Mouse (Mus musculus) hindbrain, embryonic 15.5 days (tissue): ENCODE results near the gene 4930556J24Rik. TPM values are rescaled to one million over a fixed set of nuclear protein-coding genes. Genes with fewer than 3 reads are reported as not detected.
A peak's percentile ranks its signal among the peaks of the same experiment; 100 is the strongest.
"Not testable (repeated sequence)": the region's sequence is repeated elsewhere in the genome, so short reads cannot be mapped to it uniquely, and the experiment has no call there.

Experiments used
- ATAC-seq: fragments of 200-750 bp; cut with Nextera tagmentation; 2 replicates; pipeline ENCODE4 v1.8.0; 2017; ENCODE audit warnings: low read depth, moderate number of reproducible peaks, moderate TSS enrichment; ENCODE audit not compliant: low FRiP score
- H3K27ac ChIP-seq: fragments of 300-500 bp; sonication (generic); replicated peaks from 2 replicates; pipeline ENCODE4 v1.5.1; 2015; ENCODE audit warnings: mild to moderate bottlenecking, inconsistent platforms
- H3K27me3 ChIP-seq: fragments of 300-500 bp; sonication (generic); 2 replicates; pipeline ENCODE4 v1.6.1; 2015; ENCODE audit warnings: control low read depth, inconsistent platforms
- H3K36me3 ChIP-seq: fragments of 300-500 bp; sonication (generic); 2 replicates; pipeline ENCODE4 v1.6.1; 2015; ENCODE audit warnings: control low read depth, inconsistent platforms
- H3K4me1 ChIP-seq: fragments of 300-500 bp; sonication (generic); replicated peaks from 2 replicates; pipeline ENCODE4 v1.6.1; 2015; ENCODE audit warnings: control low read depth, inconsistent platforms
- H3K4me2 ChIP-seq: fragments of 300-500 bp; sonication (generic); 2 replicates; pipeline ENCODE4 v1.6.1; 2015; ENCODE audit warnings: moderate library complexity, mild to moderate bottlenecking, inconsistent platforms
- H3K4me3 ChIP-seq: fragments of 300-500 bp; sonication (generic); 2 replicates; pipeline ENCODE4 v1.5.1; 2015; ENCODE audit warnings: mild to moderate bottlenecking, inconsistent platforms
- H3K9ac ChIP-seq: fragments of 300-500 bp; sonication (generic); 2 replicates; pipeline ENCODE4 v1.6.1; 2015; ENCODE audit warnings: inconsistent platforms
- H3K9me3 ChIP-seq: fragments of 300-500 bp; sonication (generic); 2 replicates; pipeline ENCODE4 v1.6.1; 2016; ENCODE audit warnings: control low read depth, inconsistent platforms
- WGBS: fragments of 180-500 bp; shearing (Covaris S2); methylation state at CpG from one replicate; pipeline ENCODE4 v1.1.7; 2015; 5-methylcytosine and 5-hydroxymethylcytosine counted together
- polyA plus RNA-seq: library from polyadenylated mRNA; unstranded; fragments of >200 nt; fragmentation: Nextera tagmentation; extraction: Ambion mirVana; gene quantifications from 2 replicates; pipeline ENCODE4 v1.2.1, GENCODE M21; 2015

The 4930556J24Rik gene
- polyA plus RNA-seq, 1 experiment from 2014 or later = 0.13 TPM

DNA sequence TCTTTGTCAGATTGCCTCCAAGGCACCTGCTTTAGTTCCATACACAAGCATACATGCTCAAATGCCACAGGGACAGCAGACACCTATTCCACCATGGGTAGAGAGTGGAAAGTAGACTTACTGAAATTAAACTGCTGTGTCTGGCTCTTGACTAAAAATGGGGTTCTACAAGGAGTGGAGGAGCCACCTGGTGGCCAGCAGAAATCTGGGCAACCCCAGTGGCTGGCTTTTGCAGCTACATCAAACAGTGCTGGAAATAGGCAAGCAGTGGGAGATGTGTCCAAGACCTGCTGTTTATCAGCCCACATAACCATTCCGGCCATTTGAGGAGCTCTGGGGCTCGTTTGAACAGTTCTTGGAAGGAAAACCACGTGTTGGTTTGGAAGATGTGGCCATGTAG is 6.7 kb downstream of the 4930556J24Rik start:
- WGBS = 90% methylated on average over 3 of the region's 3 CpGs
- Histone ChIP-seq H3K27me3 (no peaks in the 10 kb centered on the region), H3K27ac (no peak overlapping the region), H3K9me3 (no peaks in the 10 kb centered on the region), H3K4me3 (no peak overlapping the region), H3K9ac (no peak overlapping the region), H3K4me1 (peaks cover 13% of the 10 kb centered on the region), H3K4me2 (no peak overlapping the region), H3K36me3 (peaks cover 58% of the 10 kb centered on the region)
- ATAC-seq = no peak

DNA sequence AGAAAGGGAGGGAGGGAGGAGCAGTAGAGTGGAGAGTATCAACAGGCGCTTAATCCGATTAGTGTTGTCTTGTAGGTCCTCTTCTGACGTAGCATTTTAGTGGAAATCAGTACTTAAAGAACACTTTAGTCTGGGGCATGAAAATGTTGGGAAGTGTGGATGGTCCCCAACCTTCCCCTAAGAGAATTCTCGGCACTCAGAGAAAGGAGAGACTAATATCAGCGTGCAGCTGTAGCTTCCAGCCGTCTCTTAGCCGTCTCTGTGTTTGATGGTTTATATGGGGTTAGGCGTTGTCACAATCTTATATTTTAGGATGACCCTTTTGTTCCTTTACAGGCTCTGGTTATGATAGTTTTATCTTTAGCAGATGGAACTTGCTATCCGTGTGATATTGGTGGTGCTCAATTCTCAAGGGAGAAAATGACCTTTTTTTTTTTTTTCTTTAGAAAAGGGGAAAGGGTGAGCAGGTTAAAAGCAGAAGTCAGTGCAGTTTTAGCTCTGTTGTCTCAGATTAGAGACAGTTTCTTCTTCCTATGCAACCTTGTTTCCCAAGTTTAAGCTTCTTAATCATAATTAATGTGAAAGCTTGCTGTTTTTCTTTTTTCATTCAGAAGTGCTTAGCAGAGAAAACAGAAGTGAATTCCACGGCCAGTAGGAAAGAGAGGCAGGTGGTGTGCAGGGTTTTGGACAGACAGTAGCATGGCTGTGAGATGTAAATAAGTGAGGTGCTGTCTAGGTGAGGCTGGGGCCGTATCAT is 12.0 kb downstream of the 4930556J24Rik start:
- peak overlapping the region; percentile 82 for H3K9ac ChIP-seq
- H3K4me2 ChIP-seq = peak overlapping the region; percentile 88
- peaks cover 25% of the 10 kb centered on the region for H3K4me1 ChIP-seq
- ATAC-seq = no peak
- H3K4me3 ChIP-seq = peak overlapping the region; percentile 95
- peaks cover 9% of the 10 kb centered on the region for H3K36me3 ChIP-seq
- WGBS = 16% methylated on average over 11 of the region's 11 CpGs
- H3K27me3 ChIP-seq = no peaks in the 10 kb centered on the region
- H3K9me3 ChIP-seq = no peaks in the 10 kb centered on the region
- no peak overlapping the region for H3K27ac ChIP-seq

DNA sequence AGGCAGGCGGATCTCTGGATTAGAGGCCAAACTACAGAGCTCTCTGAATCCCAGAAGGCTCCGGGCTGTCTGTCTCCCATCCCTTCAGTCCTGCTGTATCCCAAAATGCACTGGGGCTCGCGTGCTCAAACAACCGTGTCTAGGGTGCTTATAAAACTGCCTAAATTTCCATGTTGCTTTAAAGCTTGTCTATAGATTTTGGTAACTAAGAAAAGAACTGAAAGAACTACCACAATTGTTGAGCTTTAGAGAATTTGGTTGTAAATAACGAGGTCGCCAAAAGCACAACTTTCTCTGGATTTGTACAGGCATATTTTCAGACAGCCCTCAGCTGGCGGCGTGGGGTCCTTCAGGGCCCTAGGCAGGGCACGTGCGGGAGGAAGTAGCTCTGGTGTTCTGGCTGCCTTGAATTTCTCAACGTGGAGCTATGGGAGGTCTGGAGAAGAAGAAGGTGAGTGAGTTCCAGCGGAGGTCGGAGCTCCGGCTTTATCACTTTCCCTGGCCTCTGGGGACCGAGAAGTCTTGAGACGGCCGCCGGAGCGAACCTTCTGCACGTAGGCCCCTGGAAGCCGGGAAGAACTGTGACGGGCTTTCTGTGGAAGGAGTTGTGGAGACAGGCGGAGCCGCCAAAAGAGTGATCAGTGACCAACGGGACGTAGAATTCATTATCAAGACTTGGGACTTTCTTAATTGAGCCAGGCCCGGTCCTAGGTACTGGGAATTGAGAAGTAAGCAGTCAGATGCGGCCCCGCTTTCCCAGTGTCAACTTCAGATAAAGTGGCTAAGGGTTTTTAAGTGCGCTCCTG is 12.8 kb downstream of the 4930556J24Rik start, which contains the start of gene Pes1:
Gene Pes1 (plus strand): TSS at position 366 of the 806 bp plus-strand sequence.
- peak; percentile 94 for ATAC-seq
- H3K27ac ChIP-seq = peak within 1 kb of the TSS; percentile 76
- no peaks in the 10 kb centered on the region for H3K27me3 ChIP-seq

DNA sequence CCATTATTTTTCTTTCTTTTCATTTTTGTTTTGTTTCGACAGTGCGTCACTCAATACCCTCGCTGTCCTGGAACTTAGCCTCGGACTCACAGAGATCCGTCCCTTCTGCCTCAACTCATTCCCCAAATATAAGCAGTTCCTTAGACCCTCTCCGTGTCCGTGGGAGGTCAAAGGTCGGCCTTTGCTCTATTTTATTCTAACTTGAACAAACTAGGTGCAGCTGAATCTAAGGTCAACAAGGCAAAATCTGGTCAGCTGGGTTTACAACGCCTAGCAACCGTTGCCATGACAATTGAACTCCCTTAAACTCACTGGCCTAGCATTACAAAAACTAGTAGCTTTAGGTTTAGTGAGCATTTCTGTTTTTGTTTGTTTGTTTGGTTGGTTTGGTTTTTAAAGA is 13.4 kb downstream of the 4930556J24Rik start:
- H3K27ac ChIP-seq = peak overlapping the region; percentile 76
- peak overlapping the region; percentile 95 for H3K4me3 ChIP-seq
- 74% methylated on average over 10 of the region's 10 CpGs for WGBS
- peaks cover under 1% of the 10 kb centered on the region; the same call in 1 of the 2 replicates for H3K36me3 ChIP-seq
- H3K27me3 ChIP-seq = no peaks in the 10 kb centered on the region
- H3K4me2 ChIP-seq = peak overlapping the region; percentile 88
- no peaks in the 10 kb centered on the region for H3K9me3 ChIP-seq
- 0 out of 2 replicates have a peak, but pooled peaks have one; percentile 7 for ATAC-seq
- peaks cover 25% of the 10 kb centered on the region for H3K4me1 ChIP-seq
- H3K9ac ChIP-seq = 0 out of 2 replicates have a peak overlapping the region, but pooled peaks have one; percentile 19

More for the DNA sequence above, 12.8 kb downstream of the 4930556J24Rik start, which contains the start of gene Pes1:
- Histone ChIP-seq H3K36me3 (peaks cover 4% of the 10 kb centered on the region; the same call in 1 of the 2 replicates), H3K9ac (peak within 1 kb of the TSS; percentile 82), H3K9me3 (no peaks in the 10 kb centered on the region), H3K4me3 (peak within 1 kb of the TSS; percentile 95), H3K4me1 (peaks cover 25% of the 10 kb centered on the region), H3K4me2 (peak within 1 kb of the TSS; percentile 88)
- under 1% methylated on average over 31 of the region's 31 CpGs for WGBS

DNA sequence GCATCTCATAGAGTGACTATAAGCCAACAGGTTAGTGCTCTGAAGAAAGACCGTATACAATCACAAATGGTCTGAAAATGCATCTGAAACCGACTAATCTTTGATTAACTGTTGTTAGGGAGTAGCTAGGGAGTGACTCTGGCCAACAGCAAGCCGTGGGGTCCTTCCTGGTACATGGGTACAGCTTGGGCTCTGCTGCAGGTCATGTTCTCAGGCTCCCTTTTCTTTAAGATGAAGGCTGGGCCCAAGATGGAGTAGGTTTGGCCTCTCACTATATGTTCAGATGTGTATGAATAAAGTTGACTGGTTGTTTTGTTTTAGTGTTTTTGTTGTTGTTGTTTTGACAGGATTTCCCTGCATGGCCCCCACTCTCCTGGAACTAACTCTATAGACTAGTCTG is 14.8 kb downstream of the 4930556J24Rik start:
- Histone ChIP-seq H3K4me2 (no peak overlapping the region), H3K9ac (no peak overlapping the region), H3K27me3 (no peaks in the 10 kb centered on the region), H3K27ac (no peak overlapping the region), H3K4me3 (no peak overlapping the region), H3K4me1 (peaks cover 25% of the 10 kb centered on the region), H3K36me3 (no peaks in the 10 kb centered on the region), H3K9me3 (no peaks in the 10 kb centered on the region)
- WGBS = 80% methylated on average over 3 of the region's 3 CpGs
- ATAC-seq = no peak

DNA sequence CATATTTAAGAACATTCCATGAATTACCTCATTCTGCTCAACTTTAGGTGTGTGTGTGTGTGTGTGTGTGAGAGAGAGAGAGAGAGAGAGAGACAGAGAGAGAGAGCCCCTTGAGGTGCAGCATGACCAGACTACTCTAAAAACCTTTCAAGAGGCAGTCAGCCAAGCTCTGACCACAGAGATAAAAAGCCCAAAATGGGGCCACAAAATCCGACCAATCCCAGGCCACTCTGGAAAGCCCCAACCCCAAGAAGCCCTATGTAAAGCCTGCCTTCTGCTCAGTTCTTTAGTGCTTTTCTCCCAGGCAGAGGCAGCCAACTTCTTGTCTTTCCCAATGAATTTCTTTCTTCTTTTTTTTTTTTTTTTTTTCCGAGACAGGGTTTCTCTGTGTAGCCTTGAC is 15.7 kb downstream of the 4930556J24Rik start:
- H3K4me2 ChIP-seq = no peak overlapping the region
- no peaks in the 10 kb centered on the region for H3K27me3 ChIP-seq
- 58% methylated on average over 2 of the region's 2 CpGs for WGBS
- H3K9ac ChIP-seq = no peak overlapping the region
- no peaks in the 10 kb centered on the region for H3K9me3 ChIP-seq
- no peak for ATAC-seq
- peaks cover 22% of the 10 kb centered on the region for H3K4me1 ChIP-seq
- H3K27ac ChIP-seq = no peak overlapping the region
- H3K4me3 ChIP-seq = no peak overlapping the region
- H3K36me3 ChIP-seq = no peaks in the 10 kb centered on the region

DNA sequence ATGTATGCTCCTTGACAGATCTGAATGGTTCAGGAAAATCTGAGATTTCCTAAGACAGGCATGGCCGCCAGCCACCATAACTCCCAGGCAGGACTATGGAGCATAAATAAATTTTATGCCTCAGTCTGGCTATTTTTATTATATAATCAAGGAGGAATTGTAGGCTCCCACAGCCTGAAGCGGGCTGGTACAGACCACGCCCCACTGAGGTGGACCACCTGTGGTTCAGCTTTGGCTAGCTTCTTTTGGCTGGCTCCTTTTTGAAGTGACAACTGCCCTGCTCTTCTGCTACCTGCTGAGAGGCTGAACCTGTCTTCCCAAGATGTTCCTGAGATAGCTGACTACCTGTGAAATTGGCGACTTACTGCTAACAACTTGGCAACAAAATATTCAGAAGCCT is 21.2 kb downstream of the 4930556J24Rik start:
- H3K27ac ChIP-seq, H3K9me3 ChIP-seq, H3K4me1 ChIP-seq, H3K27me3 ChIP-seq, ATAC-seq, H3K9ac ChIP-seq, H3K36me3 ChIP-seq, H3K4me2 ChIP-seq, H3K4me3 ChIP-seq: not testable (repeated sequence)
- 85% methylated on average over 4 of the region's 4 CpGs for WGBS

DNA sequence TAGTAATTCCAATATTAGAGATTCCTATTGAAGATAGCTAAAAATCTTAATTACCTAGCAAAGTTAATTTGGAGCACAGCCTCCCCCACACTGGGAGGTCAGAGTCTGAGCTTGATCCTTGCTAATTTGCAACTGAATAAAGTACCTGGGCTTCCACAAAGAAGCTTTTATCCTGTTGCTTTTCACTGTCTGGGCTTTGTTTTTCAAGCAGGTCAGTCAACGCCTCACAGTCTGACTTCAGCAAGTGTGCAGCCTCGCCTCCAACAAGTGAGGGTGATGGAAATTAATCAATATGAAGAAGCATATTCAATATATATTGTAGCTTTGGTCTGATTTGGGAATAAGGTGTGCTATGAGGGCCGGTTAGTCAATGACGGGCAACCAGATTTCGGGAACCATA is 21.7 kb downstream of the 4930556J24Rik start:
- H3K4me2 ChIP-seq, H3K9ac ChIP-seq, H3K36me3 ChIP-seq, H3K4me1 ChIP-seq, H3K4me3 ChIP-seq, H3K27me3 ChIP-seq, ATAC-seq, H3K27ac ChIP-seq, H3K9me3 ChIP-seq: not testable (repeated sequence)
- WGBS = 78% methylated on average over 5 of the region's 5 CpGs

DNA sequence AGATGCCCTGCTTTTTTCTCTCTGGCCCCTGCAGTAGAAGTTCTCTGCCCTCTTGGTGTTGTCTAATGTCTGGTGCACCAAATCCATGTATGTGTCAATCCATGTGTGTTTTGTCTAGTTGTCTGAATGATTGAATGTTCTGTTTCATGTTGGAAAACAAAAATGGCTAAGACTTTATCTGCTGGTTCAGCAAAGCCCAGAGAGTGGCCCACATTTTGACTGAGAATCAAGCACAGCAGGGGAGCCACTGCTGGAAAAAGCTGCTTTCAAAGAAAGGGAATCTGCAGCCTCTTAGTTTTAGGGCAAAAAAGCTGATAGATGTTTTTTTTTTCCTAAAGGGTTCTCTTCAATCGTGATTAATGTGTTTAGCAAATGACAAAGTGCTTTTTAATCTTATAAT is 30.2 kb downstream of the 4930556J24Rik start:
- 11% methylated on average over 1 of the region's 1 CpGs for WGBS
- H3K4me1 ChIP-seq = no peaks in the 10 kb centered on the region
- H3K36me3 ChIP-seq = no peaks in the 10 kb centered on the region
- no peak overlapping the region for H3K27ac ChIP-seq
- ATAC-seq = no peak
- no peaks in the 10 kb centered on the region for H3K9me3 ChIP-seq
- H3K4me3 ChIP-seq = no peak overlapping the region
- H3K9ac ChIP-seq = no peak overlapping the region
- H3K27me3 ChIP-seq = no peaks in the 10 kb centered on the region
- H3K4me2 ChIP-seq = no peak overlapping the region

DNA sequence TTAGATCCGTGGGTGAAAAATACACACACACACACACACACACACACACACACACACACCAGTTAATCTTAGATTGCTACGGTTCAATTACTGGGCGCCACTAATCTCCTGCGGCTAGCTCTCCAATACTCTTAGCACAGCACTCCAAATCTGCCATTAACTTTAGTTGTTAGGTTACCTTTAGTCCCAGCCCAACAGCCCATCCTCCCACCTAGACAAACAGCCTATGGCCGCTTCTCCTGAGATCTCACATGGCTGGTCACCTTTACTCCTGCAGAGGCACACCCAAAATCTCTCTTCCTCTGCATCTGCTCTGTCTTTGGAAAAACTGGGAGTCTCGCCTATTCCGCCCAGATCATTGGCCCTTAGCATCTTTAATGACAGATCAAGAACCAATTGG is 35.2 kb downstream of the 4930556J24Rik start:
- Histone ChIP-seq H3K9me3 (no peaks in the 10 kb centered on the region), H3K4me1 (no peaks in the 10 kb centered on the region), H3K27me3 (no peaks in the 10 kb centered on the region), H3K4me3 (no peak overlapping the region), H3K27ac (no peak overlapping the region), H3K36me3 (no peaks in the 10 kb centered on the region), H3K4me2 (no peak overlapping the region), H3K9ac (no peak overlapping the region)
- 89% methylated on average over 7 of the region's 7 CpGs for WGBS
- ATAC-seq = no peak

DNA sequence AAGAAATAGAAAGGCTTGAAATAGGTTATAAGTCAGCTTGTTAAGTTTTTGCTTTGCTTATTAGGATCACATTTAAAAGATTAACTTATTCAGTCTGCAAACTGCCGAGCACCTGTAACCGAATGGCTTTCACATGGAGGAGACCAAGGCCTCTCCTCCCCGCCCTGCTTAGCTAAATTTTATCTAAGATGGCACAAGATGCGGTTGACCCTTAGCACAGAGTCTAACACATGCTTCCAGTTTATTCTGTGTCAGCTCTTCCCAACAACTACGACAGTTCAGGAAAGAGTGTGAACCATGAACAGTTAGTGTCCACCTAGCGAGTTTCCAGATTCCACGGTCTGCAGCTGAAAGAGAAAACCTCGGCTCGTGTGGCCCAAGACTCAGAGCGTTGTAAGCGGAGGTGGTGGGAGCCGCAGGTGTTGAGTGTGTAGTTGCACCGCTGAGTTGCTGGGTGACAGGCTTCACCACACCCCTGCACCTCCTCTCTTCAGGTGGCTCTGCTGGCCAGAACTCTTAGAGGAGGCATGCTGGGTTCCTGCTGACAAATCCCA is 39.2 kb downstream of the 4930556J24Rik start:
- H3K27me3 ChIP-seq = no peaks in the 10 kb centered on the region
- H3K9me3 ChIP-seq = no peaks in the 10 kb centered on the region
- no peaks in the 10 kb centered on the region for H3K4me1 ChIP-seq
- no peak overlapping the region for H3K4me3 ChIP-seq
- H3K27ac ChIP-seq = no peak overlapping the region
- no peak for ATAC-seq
- 79% methylated on average over 13 of the region's 13 CpGs for WGBS
- H3K4me2 ChIP-seq = no peak overlapping the region
- no peaks in the 10 kb centered on the region for H3K36me3 ChIP-seq
- no peak overlapping the region for H3K9ac ChIP-seq

DNA sequence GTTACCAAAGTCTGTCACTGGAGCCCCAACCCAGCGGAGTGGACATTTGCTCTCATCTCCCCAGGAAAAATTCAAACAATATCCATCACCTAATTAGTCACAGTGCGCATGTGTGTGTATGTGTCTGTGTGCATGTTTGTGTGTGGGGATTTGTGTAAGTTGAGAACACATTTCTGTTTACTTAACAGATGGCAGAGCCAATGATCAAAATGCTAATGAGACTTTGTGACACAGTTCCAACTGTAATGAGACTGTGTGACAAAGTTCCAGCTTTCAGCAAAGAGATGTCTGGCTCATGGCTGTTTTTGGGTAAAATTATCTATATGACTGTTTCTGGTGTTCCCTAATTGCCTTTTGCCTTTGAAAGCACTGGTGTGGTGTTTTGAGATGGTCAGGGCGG is 40.3 kb downstream of the 4930556J24Rik start:
- no peak for ATAC-seq
- no peaks in the 10 kb centered on the region for H3K27me3 ChIP-seq

More for the DNA sequence above, 40.3 kb downstream of the 4930556J24Rik start:
- WGBS = 75% methylated on average over 3 of the region's 3 CpGs
- Histone ChIP-seq H3K36me3 (no peaks in the 10 kb centered on the region), H3K4me1 (peaks cover 7% of the 10 kb centered on the region), H3K9ac (no peak overlapping the region), H3K4me2 (no peak overlapping the region), H3K4me3 (no peak overlapping the region), H3K27ac (no peak overlapping the region), H3K9me3 (no peaks in the 10 kb centered on the region)
